Mouse (Mus musculus) spleen, postnatal 14 days (tissue): ENCODE measurements around the gene Ankrd11.

Source experiments
- DNase-seq, 2 experiments: peaks; one replicate each; pipeline ENCODE4 v3.0.0; 2021 to 2022; ENCODE audit warnings: low spot score in 2 of 2

The Ankrd11 gene

DNA sequence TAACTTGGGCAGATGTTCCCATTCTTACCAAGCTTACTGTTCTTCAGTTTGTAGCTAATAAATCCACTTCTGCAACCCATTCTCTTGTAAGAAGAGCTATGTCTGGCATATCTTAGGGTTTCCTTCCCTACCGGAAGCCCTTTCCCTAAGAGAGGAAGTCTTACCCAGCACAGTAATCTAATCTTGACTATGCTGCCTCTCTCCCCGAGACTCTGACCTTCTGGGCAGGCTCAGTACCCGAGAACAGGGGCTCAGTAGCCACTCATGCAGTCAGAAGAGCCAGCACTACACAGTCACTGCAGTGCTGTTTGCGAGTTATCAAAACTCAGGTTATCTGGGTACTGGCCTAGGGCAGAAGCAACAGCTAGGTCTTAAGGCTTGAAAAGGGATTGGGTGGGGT, 144.1 kb downstream of the Ankrd11 start:
- DNase-seq, result no peak

DNA sequence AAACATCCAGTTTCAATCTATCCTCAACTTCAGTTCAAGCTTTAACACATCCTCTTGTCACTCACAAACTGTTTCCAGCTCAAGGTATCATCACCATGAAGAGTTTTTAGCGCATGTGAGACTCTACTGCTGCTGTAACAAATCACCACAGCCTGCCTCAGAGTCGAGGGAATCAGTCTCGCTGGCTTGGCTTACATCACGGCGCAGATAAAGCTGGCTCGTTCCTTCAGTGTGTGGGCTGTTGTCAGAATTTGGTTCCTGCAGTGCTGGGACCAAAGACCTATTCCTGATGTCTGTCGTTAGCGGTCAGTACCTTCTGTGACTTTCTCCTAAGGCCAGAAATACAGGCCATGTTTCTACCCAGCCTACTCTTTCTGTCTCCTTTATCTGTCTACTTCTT, 144.9 kb downstream of the Ankrd11 start:
- no peak for DNase-seq

GRCm38 (mm10) chr8:122896317-122896716, 145.8 kb downstream of the Ankrd11 start:
- DNase-seq, result no peak

DNA sequence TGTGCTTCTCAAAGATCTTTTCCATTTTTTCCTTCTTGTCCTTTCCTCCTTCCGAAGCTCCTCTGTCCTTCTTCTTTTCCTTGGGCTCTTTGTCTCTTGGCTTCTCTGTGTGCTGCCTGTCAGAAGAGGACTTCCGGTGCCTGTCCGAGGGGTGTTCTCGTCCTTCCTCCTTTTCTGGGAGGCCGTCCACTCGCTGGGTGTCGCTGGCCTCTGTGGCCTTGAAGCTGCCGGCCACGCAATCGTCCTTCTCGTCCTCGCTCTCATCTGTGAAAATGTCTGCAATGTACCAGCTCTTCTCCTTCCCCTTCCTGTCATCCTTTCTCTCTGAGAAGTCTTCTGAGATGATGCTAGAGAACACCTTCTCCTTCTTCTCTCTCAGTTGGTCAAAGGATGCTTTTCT, 148.6 kb downstream of the Ankrd11 start:
- DNase-seq, result no peak

- DNase-seq, result no peak
Measured at GRCm38 (mm10) chr8:122891440-122891839, 150.6 kb downstream of the Ankrd11 start.

- DNase-seq, result no peak
Measured at GRCm38 (mm10) chr8:122883671-122884070, 158.4 kb downstream of the Ankrd11 start.

- no peak for DNase-seq
Measured at GRCm38 (mm10) chr8:122880302-122880701, 161.8 kb downstream of the Ankrd11 start.

GRCm38 (mm10) chr8:122878231-122878630, 163.8 kb downstream of the Ankrd11 start:
- DNase-seq, result no peak

GRCm38 (mm10) chr8:122875186-122875585, 166.9 kb downstream of the Ankrd11 start:
- DNase-seq, result no peak

DNA sequence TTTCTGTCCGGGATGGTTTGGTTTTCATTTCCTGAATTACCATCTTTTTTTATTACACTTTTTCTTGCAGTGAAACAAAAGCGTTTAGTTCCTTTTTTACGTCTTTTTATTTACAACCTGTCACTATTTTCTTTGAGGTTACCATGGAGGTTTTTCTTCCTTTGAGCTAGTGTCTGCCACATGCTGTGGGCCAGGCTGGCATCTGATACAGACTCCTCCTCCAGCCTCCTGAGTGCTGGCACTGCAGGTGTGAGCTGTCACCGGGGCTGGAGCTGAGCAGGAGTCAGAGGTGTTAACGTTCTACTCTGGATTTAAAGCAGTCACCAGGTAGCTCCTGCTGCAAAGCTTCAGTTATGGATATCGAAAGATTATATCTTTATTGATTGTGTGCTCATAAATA, 168.9 kb downstream of the Ankrd11 start:
- no peak for DNase-seq

DNA sequence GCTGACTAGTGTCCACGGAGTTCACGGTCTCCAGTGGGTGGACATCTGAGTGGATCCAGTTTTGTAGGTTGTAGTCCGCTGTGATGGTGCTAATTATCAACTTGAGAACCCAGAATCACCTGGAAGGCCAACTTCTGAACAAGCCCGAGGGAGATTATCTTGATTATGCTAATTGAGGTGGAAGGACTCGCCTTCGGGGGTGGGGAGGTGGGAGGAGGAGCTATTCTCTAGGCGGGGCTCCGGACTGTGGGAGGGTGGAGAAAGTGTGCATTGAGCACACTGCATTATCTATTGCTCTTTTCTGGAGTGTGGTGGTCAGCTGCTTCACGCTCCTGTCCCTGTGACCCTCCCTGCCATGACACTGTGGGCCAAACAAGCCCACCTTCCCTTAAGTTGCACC, 170.4 kb downstream of the Ankrd11 start:
- DNase-seq, result no peak

- peak; percentile 70 to 79 for DNase-seq
Measured at GRCm38 (mm10) chr8:122870377-122870863, 171.7 kb downstream of the Ankrd11 start.

DNA sequence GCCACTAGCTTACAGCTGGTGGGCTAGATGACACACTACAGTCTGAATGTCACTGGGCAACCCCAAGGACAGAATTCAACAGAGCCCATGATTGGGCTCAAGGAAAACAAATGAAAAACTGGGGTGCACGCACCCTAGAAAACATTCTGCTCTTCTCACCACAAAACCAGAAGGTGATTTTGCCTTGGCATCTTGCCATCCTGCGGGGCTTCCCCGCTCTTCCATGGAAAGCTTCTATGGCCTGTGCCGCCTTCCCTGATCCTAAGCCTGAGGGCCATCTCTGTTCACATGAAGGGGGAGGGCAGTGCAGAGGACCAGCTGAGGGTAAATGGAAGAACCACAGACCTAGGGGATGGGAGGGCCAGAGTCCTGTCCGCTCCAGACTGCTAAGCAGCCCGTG, 174.1 kb downstream of the Ankrd11 start:
- DNase-seq, result no peak

GRCm38 (mm10) chr8:122866231-122866630, 175.8 kb downstream of the Ankrd11 start:
- no peak for DNase-seq

DNA sequence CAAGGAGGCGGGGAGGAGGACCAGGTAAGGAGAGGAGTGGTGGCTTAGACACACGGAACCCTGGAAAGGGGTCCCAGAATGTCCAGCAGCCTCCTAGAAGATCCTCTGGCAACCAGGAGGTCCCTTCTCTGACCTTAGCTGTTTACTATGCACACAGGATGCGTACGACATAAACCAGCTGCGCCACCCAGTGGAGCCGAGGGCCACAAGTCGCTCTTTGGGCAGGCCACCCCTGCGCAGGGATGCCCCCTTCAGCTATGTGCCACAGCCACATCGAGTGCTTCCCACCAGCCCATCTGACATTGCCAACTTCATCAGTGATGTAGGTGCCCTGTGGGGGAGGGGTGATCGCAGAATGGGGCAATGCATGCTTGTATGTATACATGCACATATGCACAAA, 176.6 kb downstream of the Ankrd11 start:
- DNase-seq, result peak in 1 of 2 experiments; percentile 26

DNA sequence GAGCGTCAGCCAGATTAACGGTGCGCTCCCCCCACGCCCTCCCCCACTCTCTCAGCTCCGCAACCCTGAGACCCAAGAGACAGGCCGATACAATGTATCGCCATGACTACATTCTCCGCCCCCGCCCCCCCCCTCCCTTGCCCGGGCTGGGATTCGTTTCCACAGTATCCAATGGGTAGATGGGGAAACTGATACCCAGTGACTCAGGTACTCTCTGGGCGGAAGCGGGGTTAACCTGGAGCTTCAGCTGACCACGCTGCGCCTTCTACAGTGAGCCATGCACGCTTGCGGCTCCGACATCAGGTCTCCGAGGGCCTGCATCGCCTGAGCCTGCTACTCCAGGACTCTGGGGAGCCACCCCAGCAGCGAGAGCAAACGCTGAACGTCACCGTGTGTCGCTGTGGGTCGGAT, 177.4 kb downstream of the Ankrd11 start:
- DNase-seq, result no peak

- DNase-seq, result no peak
Measured at GRCm38 (mm10) chr8:122859843-122860242, 182.2 kb downstream of the Ankrd11 start.

DNA sequence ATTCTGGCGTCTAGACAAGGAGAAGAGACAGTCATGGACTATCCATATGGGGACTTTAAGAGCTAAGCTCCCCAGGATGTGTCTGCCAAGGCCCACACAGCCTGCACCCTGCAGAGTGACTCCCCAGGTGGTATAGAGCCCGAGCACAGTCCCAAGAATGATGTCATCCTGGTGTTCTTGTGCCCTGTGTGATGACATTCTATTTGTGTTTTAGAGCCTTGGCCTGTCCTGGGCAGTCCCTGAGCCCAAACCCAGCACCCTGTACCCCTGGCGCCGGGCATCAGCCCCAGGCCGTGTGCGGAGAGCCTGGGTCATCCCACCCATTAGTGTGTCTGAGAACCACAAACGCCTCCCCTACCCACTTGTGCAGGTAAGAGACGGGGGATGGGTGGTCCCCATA, 185.8 kb downstream of the Ankrd11 start:
- DNase-seq, result no peak

DNA sequence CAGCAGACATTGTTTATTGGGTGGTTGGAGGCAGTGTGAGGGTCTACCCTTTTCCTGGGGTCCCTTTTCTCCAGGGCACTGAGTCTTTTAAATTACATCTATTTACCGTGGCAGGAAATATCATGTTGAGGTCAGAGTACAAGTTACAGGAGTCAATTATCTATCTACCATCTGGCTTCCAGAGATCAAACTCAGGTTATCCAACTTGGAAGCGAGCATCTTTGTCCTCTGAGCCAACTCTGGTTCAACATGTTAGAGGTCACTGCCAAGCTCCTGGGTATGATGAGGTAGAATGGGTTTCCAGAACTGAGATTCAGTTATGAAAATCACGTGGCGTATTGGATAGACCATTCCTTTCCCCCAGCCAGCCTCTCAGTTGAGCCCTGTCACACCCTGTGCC, 187.0 kb downstream of the Ankrd11 start:
- no peak for DNase-seq

DNA sequence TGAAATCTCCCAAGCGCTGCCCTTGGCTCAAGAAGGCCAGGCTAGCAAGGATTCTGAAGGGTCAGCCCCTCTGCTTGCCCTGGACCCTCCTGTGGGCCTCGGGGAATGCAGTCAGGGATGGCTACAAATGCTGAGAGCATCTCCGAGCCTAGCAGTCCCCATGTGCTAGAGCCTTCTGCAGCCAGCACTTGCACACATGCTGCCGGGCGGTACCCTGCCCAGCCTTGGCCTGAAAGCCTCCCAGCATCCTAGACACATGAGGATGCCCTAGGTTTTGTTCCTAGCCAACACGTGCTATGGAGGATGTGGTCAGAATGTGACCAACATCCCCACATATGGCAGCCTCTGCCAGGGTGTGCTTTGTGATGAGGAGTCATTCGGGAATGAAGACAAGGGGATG, 187.7 kb downstream of the Ankrd11 start:
- DNase-seq, result no peak

- DNase-seq, result no peak
Measured at GRCm38 (mm10) chr8:122853340-122853771, 188.7 kb downstream of the Ankrd11 start.

DNA sequence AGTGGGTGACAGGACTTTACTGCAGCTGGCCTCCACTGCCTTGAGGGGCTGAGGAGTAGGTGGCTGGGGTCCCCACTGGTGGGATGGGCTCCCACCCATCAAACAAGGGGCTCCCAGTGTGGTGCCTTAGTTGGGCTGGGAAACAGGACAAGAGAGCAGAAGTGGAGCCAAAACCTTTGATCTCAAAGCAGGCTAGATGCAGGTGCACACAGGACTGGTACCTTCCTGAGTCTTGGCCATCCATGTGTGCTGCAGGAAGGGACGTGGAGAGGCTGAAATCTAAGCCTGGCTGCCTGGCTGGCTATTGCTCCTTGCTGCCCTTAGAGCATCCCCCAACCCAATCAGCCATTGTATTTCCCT, 189.6 kb downstream of the Ankrd11 start:
- no peak for DNase-seq

DNA sequence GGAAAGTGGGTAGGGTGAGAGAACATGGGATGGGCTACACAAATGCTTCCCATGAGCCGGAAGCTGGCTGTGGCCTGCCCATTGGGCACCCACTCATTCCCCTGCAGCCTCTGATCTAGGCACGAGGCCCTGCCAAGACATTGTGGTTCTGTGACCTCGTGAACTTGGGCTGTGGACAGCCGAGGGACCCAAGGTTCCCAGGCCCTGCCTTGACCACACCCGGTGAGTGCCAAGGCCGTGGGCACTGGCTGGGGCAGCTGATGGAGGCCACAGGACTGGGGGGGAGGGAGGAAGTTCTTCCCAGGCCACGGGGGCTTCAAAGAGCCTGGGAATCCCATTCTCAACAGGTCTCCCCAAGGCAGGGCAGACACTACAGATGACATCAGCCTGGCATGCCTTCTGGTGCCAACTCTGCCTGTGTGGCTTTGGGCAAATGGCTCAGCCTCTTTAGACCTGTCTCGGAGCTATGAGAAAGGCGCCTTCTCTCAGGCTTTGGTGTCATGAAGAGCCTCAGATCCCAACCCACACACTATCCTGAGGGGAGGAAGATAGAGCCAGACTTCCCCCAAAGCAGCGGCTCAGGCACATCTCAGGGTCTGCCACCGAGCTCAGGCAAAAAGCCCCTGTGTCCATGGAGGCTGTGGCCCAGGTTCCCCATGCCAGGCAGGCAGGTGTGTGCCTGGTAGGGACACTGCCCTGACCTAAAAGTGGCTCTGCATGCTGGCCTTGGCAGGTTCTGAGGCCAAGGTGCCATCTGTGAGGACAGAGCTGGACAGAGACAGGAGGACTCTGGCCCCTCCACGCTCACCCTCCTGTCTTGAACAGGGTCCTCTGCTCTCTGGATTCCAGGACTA, 190.2 kb downstream of the Ankrd11 start:
- no peak for DNase-seq
